Mouse (Mus musculus) thymus, postnatal 25 days (tissue): ENCODE measurements around the gene Kcnj11.

Experiments
- DNase-seq: peaks from one replicate; pipeline ENCODE4 v3.0.0; 2022

Kcnj11 gene

DNA sequence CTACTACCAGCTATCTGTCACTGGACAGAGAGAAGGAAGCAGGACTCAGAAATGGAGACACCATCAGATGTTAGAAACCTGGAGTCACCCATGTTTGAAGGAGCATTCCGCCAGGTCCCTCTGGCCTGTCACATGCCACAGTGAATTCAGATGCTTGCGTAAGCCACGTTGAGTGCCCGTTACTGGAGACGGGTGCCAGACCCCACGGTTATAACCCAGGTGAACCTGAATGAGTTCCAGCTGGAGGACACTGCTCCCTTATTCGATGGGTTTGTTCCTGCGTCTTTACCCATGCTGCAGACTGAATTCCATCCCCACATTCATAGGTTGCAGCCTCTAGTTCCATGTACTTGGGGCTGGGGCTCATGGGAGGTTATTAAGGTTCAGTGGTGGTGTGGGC is 3.2 kb upstream of the Kcnj11 start:
- DNase-seq = no peak

DNA sequence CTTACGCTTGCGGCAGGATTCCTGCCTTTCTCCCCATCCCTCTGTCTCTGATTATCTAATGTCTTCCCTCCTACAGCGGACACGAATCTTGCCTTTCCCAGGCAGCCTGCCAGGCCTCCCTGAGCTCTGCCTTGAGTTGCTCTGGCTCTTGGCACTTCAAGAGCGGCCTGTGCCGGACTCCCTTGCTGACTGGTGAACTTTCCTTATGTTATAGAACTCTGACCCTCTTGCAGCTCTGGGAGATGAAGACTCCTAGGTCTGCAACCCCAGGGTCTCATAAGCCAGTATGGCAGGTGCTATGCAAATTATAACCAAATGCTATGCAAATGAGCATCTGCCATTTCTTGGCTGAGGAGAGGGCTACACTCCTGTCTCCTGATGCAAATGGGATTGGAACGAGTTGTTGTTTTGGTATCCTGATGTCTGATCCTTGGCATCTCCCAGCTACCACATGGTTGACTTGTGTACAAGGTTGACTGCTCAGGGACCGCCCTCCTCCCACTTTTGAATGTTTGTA is 2.6 kb upstream of the Kcnj11 start:
- no peak for DNase-seq

DNA sequence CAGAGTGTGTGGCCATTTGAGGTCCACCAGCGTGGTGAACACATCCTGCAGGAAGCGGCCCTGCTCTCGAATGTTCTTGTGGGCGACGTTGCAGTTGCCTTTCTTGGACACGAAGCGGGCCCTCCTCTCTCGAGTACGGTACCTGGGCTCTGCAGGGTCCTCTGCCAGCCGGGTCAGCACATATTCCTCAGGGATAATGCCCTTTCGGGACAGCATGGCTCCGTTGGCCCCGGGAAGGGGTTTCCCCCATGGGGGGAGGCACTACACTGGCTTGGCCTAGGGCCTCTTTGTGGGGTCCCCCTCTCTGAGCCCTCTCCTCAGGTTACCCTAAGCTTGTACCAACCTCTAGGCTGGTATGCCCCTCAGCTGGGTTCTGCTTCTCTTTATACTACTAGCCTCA is 882 bp downstream of the Kcnj11 start:
- no peak for DNase-seq

GRCm38 (mm10) chr7:46098919-46099286 is 1.7 kb downstream of the Kcnj11 start:
- DNase-seq = no peak

DNA sequence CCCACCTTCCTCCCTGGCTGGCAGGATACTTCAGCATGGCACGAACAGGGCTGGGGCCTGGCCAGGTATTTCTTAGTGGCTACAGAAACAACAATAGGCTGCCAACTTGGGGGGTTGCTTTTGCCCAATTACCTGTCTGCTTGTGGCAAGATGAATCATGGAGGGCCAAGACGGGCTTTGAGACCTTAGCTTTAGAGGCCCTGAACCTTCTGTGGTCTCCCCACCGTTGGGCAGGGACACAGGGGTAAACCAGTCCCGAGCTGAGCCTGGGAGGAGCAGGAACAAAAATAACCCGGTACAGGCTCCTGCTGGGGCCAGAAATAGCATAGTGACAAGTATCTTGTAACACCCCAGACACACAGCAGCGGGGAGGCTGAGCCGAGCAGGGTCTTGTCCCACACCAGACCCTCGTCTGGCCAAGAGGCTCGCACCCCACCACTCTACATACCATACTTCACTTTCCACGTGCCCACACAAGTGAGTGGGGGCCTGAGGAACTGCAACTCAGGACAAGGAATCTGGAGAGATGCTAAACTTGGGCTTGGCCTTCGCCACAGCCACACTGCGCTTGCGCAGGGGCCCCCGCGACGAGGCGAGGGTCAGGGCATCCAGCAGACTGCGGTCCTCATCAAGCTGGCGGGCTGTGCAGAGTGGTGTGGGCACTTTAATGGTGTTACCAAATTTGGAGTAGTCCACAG is 2.2 kb downstream of the Kcnj11 start:
- no peak for DNase-seq

DNA sequence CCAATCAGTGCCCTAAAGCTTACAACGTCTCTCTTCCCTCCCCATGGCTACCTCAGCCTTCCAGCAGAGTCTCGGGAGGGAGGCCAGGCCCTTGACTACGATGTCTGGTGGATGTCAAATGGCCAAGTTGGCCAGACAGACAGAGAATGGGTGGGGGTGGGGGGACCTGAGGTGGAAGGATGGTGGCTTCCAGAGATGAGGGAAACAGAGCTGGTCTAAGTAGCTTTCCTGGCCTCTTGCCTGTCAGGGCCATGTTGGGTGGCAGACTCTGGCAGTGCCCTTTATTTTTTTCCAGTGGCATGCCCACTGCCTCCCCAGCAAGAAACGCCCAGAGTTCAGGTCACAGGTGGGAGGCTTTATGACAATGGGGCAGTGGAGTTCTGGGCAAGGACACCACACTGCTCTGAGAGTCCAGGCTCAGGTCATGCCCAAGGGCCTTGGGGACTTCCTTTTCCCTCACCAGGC is 3.2 kb downstream of the Kcnj11 start:
- no peak for DNase-seq

DNA sequence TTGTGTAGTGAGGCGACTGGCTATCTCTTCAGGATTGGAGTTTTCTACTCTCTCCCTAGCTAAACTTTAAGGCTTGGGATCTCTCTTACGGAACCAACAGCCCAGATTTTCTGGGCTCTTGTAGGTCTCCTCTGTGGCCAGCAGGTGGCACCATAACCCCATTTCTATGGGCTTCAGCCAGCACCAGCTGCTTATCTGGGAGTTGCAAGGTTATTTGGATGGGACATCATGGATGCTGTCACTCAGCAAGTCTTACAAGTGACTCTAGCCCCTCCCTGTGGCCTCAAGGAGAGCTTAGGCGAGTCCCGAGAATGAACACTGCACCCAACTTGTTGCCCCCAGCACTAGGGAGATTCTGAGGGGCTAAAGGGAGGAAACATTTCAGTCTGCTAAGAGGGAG is 4.4 kb downstream of the Kcnj11 start:
- peak; percentile 39 for DNase-seq

- no peak for DNase-seq
These were observed 7.8 kb downstream of the Kcnj11 start for GRCm38 (mm10) chr7:46092803-46093202.

- DNase-seq = no peak
These were observed 12.3 kb downstream of the Kcnj11 start for GRCm38 (mm10) chr7:46088241-46088640.

- no peak for DNase-seq
These were observed 14.2 kb downstream of the Kcnj11 start for GRCm38 (mm10) chr7:46086378-46086777.

DNA sequence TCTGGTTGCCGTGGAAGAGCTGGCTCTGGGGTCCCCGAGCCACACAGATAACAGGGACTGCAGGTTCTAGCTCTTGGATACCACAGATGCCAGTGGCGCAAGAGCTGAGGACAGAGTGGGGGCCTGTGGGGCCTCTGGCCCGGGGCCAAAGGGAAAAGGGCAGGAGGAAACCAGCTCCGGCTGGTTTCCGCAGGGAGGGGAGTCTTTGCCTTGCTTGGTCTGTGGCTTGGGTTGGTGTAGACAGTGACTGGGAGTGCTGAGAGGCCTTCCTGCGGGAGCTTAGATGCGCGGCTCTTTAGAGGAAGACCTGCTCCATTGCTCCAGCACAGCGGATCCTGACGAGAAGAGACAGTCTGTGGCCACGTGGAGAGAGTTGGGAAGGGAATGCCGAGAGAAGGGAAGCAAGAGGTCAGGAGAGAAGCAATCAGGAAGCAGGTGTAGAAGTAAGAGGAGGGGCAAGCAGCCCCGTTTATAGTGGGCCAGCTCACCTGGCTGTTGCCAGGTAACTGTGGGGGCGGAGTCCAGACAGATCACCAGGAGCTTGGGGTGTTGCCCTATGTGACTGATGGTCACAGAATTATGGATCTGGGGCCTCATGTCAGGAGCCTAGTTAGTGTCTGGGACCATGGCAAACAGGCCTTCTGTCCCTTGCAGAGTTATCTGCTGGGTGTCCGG is 15.6 kb downstream of the Kcnj11 start:
- no peak for DNase-seq

DNA sequence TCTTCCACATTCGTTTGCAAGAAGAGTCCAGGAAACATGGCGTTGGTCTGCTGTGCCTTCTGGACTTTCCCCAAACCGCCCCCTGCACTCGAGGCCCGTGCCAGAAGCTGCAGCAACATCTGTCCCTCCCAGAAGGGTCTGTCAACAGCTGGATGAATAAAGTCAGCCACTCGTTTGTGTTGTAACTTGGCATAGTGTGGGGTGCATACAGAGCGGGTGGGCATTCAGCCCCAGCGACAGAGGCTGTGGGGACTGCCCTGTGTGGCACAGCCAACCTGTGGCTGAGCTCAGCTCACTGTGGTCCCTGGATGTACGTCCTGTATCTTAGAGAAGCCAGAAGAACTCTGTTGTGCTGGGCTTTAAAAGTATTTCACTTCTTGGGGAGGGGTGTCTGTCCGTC is 16.5 kb downstream of the Kcnj11 start:
- no peak for DNase-seq

DNA sequence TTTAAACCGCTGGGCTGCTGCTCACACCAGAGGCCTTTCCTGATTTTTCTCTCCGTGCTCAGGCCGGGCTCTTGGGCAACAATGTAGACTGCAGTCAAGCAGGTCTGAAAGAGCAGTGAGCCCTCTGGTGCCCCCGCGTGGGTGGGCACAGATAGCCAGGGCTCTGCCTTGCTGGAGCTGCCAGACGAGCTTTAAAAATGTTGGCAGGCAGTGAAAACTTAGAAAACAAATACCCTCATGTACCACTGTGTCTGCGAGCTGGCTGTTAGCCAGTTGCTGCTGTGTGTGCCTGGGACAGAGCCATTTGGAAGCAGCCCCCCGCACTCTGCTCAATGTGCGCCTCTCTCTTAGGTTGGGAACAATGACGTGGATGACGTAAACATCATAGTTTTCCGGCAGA is 22.9 kb downstream of the Kcnj11 start:
- DNase-seq = no peak

GRCm38 (mm10) chr7:46076844-46077243 is 23.7 kb downstream of the Kcnj11 start:
- no peak for DNase-seq

GRCm38 (mm10) chr7:46068831-46069230 is 31.7 kb downstream of the Kcnj11 start:
- no peak for DNase-seq

DNA sequence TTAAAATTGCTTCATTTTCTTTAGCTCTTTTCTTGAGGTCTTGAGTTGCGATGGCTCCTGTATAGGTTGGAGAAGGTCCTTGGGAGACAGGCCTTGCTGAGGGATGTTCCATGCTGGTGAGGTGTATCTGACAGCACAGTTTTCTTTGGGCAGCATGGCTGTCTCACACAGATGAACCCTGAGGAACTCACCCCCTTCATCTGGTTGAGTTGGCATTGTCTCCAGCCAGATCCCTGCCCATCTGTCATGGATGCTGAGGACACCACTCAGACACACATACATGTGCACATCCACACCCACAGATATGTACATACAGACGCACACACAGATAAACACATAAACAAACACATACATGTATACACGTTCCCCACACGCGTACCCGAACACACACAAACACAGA is 37.3 kb downstream of the Kcnj11 start:
- DNase-seq = no peak

- no peak for DNase-seq
These were observed 39.0 kb downstream of the Kcnj11 start for GRCm38 (mm10) chr7:46061614-46062013.

DNA sequence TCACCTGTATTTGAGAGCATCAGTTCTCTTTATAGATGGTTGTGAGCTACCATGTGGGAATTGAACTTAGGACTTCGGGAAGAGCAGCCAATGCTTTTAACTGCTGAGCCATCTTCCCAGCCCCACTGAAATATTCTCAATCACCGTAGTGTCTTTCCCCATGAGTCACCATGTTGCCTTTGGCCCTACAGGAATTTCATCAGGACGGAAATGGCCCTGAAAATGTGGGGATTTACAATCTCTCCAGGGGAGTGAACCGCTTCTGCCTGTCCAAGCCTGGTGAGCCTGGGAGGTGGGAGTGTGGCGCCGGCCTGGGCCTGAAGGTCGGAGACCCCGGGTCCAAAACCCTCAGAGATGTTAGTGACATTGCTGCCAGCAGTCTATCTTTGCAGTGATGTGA is 39.9 kb downstream of the Kcnj11 start:
- DNase-seq = no peak

DNA sequence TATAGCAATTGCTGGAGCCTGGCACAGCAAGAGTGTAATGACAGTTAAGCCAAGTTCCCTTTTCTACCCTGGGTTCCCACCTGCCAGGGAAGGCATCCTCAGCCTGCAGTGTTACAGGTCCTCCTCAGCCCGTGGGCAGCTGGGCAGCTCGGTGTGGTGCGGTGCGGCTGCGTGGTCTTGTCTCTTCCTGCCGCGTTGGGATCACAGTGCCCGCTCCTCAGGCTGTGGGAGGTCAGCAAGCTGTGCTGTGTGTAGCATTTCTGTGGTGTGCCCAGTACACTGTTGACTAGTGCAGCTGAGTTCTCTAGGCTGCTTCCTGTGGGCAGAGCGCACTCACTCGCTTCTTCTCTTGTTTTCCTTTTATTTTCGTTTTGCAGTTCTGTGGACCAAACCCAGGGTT is 41.7 kb downstream of the Kcnj11 start:
- DNase-seq = peak; percentile 44

GRCm38 (mm10) chr7:46053566-46053965 is 47.0 kb downstream of the Kcnj11 start:
- no peak for DNase-seq

DNA sequence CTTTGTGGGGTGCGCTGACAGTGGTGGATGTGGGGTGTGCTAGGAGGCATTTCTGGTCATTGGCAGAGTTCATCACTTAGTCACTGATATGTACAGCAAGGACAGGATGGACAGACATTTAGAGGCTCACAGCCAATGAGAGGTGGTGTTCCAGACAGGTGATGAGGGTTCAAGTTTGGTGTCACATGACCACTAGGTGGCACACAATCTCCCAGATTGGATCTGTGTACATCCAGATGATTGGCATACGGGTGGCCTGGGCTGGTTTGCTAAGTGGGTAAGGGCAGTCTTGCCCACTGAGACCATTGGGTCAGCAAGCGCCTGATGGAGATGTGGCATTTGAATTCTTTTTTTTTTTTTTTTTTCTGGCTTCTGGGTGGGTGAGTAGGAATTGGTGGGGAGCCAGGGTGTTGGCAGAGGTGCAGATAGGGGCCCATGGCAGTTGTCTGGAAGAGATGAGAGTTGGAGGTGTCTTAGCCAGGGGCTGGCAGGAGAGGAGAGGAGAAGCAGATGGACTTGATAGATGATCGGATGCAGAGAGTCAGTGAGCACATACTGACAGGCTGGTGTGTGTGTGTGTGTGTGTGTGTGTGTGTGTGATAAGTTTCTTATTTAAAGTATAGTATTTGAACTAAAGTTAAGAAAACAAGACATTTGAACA is 48.3 kb downstream of the Kcnj11 start:
- peak; percentile 21 for DNase-seq

GRCm38 (mm10) chr7:46049981-46050380 is 50.6 kb downstream of the Kcnj11 start:
- no peak for DNase-seq

- no peak for DNase-seq
These were observed 52.5 kb downstream of the Kcnj11 start for GRCm38 (mm10) chr7:46047873-46048562.
